Mouse (Mus musculus) layer of hippocampus, adult 9-10 months (tissue): ENCODE measurements around the gene Art3.

Experiments used
- DNase-seq: peaks from one replicate; pipeline ENCODE4 v3.0.0; 2022; ENCODE audit warnings: low spot score

The Art3 gene

GRCm38 (mm10) chr5:92381550-92382348 is 50.1 kb downstream of the Art3 start:
- peak; percentile 87 for DNase-seq

DNA sequence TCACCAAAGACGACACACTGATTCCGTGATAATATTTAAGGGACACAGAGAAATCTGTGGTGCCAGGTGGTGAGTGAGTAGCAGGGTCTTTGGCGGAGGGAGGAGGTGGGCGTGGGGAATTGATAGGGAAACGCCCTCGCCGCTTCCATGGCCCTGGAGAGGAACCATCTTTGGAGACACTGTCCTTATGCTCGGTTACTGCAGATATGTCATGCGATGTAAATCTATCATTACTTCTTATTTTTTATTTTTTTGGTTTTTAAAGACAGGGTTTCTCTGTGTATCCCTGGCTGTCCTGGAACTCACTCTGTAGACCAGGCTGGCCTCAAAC is 50.7 kb downstream of the Art3 start:
- DNase-seq, result no peak

DNA sequence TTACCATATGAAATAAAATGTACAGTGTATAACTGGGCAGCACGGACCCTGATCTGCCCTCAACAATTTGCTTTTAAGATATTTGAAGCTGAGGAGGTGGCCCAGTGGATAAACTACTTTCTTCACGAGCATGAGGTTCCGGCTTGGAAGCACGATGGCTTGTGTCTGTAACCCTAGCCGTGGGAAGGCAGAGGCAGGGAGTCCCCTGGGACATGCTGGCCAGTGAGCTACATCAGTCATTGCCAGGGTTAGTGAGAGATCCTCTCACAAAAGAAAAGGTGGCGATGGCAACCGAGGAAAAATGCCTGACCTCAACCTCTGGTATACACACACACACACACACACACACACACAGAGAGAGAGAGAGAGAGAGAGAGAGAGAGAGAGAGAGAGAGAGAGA is 52.1 kb downstream of the Art3 start:
- DNase-seq, result no peak

DNA sequence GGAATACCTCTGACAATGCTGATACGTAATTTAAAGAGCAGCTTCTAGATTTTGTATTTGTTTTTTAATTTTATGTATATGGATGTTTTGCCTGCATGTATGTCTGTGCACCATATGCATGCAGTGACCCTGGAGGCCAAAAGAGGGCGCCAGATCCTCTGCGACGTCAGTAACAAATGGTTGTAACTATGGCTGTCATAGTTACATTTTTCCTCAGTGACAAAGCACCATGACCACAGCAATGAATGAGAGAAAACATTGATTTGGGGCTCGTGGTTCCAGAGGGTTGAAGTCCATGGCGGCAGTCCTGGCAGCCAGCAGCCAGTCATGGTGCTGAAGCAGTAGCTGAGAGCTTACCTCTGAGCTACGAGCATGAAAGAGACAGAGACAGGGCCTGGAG is 53.2 kb downstream of the Art3 start:
- no peak for DNase-seq

GRCm38 (mm10) chr5:92386102-92386501 is 54.5 kb downstream of the Art3 start:
- DNase-seq, result no peak

GRCm38 (mm10) chr5:92386643-92387042 is 55.0 kb downstream of the Art3 start:
- DNase-seq, result no peak

DNA sequence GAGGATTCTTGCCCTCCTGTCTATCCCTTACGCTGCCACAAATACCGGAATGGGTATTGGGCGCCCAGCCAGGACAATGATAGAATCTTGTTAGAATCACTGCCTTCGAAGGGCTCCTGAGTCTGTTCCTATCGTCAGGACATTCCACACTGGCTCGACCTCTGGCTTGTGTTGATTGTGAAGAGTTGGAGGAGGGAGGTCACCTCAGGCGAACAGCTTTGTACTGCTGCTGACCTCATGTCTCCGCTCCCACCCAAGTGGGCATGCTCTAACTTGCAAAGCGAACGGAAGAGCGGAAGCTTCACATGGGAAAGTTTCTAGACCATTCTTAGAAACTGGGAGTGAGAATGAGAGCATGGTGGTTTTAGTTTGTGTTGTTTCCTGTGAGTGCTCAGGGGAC is 55.8 kb downstream of the Art3 start:
- no peak for DNase-seq

- no peak for DNase-seq
Measured at GRCm38 (mm10) chr5:92389977-92390376, 58.4 kb downstream of the Art3 start.

- DNase-seq, result no peak
Measured at GRCm38 (mm10) chr5:92390615-92391014, 59.0 kb downstream of the Art3 start.

DNA sequence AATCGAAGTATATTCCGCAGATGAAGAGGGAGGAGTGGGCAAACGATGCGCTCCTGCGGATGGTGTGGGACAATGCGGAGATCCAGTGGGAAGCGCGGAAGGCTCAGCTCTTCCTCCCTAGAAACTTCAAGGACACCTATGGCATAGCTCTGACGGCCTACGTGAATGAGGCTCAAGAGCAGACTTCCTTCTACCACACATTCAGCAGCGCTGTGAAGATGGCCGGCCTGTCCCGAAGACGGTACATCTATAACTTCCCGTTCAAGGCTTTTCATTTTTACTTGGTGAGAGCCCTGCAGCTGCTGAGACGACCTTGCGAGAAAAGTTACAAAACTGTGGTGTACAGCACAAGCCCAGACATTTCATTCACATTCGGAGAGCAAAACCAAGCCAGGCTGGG is 60.9 kb downstream of the Art3 start:
- DNase-seq, result no peak

- no peak for DNase-seq
Measured at GRCm38 (mm10) chr5:92393863-92394262, 62.2 kb downstream of the Art3 start.

DNA sequence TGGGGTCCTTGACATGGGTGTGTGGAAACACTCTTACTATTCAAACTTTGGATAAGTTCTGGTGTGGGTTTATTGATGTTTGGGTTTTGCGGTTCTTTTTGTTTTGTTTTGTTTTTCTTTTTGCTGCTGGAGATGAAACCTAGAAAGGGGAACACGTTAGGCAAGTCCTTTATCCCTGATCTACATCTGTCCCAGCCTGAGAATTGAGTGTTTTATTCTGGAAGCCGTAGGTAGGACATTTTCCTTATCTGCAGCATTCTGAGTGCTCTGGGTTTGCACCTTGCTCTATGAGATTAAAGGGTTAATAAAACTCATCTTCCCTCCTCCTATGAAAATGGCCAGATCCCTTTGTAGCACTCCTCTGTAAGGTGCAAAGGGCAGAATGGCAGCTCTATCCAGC is 64.1 kb downstream of the Art3 start:
- DNase-seq, result no peak

- DNase-seq, result no peak
Measured at GRCm38 (mm10) chr5:92396476-92396875, 64.8 kb downstream of the Art3 start.

- peak; percentile 37 for DNase-seq
Measured at GRCm38 (mm10) chr5:92398153-92398552, 66.5 kb downstream of the Art3 start.

DNA sequence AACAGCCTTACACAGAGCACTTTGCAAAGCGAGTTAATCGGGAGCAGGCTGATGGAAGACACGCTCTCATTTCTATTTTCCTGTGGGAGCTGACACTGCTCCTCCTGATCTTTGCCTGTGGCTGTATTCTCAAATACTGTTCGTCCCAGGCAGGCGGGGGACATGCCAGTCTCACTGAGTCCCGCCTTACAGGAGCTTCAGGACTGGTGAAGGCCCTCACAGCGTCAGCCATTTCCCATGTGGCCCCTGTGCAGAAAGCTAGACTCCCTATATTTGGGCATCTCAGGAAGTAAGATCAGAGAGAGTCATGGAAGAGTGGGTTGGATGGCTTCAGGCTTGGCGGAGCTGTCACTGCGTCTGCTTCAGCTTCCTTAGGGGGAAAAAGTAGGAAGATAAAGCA is 71.2 kb downstream of the Art3 start:
- no peak for DNase-seq

GRCm38 (mm10) chr5:92403562-92404399 is 72.2 kb downstream of the Art3 start:
- no peak for DNase-seq

GRCm38 (mm10) chr5:92404400-92404678 is 72.7 kb downstream of the Art3 start:
- no peak for DNase-seq

- DNase-seq, result no peak
Measured at GRCm38 (mm10) chr5:92409361-92410155, 77.9 kb downstream of the Art3 start.

GRCm38 (mm10) chr5:92410486-92410885 is 78.9 kb downstream of the Art3 start:
- DNase-seq, result no peak

DNA sequence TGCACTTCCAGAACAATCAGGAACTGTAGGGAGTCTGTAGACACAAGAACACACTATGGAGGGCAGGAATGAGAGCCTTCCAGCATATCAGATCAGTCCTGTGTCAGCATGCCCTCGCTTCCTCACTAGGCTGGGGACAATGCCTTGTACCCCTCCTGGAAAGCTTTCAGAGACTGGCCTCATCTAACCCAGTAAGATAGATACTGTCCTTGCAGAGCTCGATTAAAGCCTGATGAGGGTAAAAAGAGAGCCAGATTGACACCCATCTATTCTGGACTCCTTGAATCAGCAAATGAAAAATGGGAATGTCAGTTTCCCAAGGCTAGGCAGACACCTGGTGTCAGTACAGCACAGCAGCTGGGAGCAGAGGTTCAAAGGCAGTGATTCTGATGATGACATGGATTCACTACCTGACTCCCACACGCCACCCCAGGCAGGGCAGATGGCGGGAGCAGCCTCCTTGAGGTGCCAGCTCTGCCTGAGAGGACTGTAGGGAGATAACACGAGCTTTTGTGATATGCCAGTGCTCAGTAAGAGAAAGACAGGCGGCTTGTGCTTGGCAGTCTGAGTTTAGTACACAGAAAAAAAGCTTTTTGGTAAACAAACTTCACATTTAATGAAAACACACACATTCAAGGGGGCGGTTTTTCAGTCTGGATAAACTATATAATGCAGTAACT is 80.0 kb downstream of the Art3 start:
- DNase-seq, result no peak

GRCm38 (mm10) chr5:92413271-92413981 is 81.8 kb downstream of the Art3 start:
- DNase-seq, result no peak

- no peak for DNase-seq
Measured at GRCm38 (mm10) chr5:92413982-92414375, 82.4 kb downstream of the Art3 start.
